Mouse (Mus musculus) kidney, adult 2 months (tissue): ENCODE data around the gene Ptprn2.

Experiments used
- CTCF ChIP-seq: fragments of 200-500 bp; conservative IDR thresholded peaks from 2 replicates; pipeline ENCODE4 v1.5.1; 2011; ENCODE audit warnings: low read depth, mild to moderate bottlenecking, control low read depth, low read length, moderate library complexity, mixed read lengths; ENCODE audit not compliant: insufficient read depth, insufficient read length
- POLR2A ChIP-seq: fragments of 200-500 bp; IDR thresholded peaks from one replicate; pipeline ENCODE4 v1.6.1; 2011; ENCODE audit warnings: low read depth, low read length, control low read depth

GRCm38 (mm10) chr12:117058975-117059374 lies 573.5 kb downstream of the Ptprn2 start:
- TF ChIP-seq CTCF (no peak), POLR2A (no peak)
